Mouse (Mus musculus) forebrain, embryonic 16.5 days (tissue): ENCODE data around the gene Loxl4. TPM values are rescaled to one million over a fixed set of nuclear protein-coding genes. Genes with fewer than 3 reads are reported as not detected.

Experiments used
- ATAC-seq: fragments of 200-750 bp; cut with Nextera tagmentation; 2 replicates; pipeline ENCODE4 v1.8.0; 2017; ENCODE audit warnings: mild to moderate bottlenecking, moderate library complexity
- H3K27ac ChIP-seq: fragments of 300-500 bp; sonication (generic); 2 replicates; pipeline ENCODE4 v1.5.1; 2014; ENCODE audit warnings: low read length, control low read depth
- H3K27me3 ChIP-seq: fragments of 300-500 bp; sonication (generic); replicated peaks from 2 replicates; pipeline ENCODE4 v1.6.1; 2014; ENCODE audit warnings: low read length; ENCODE audit not compliant: control insufficient read depth, insufficient read depth
- H3K36me3 ChIP-seq: fragments of 300-500 bp; sonication (generic); 2 replicates; pipeline ENCODE4 v1.6.1; 2014; ENCODE audit not compliant: control insufficient read depth, insufficient read depth
- H3K4me1 ChIP-seq: fragments of 300-500 bp; sonication (generic); replicated peaks from 2 replicates; pipeline ENCODE4 v1.6.1; 2014; ENCODE audit warnings: low read length; ENCODE audit not compliant: control insufficient read depth, insufficient read depth
- H3K4me2 ChIP-seq: fragments of 300-500 bp; sonication (generic); 2 replicates; pipeline ENCODE4 v1.6.1; 2014; ENCODE audit warnings: mild to moderate bottlenecking, low read length, control low read depth
- H3K4me3 ChIP-seq: fragments of 300-500 bp; sonication (generic); replicated peaks from 2 replicates; pipeline ENCODE4 v1.5.1; 2014; ENCODE audit warnings: mild to moderate bottlenecking, low read length, control low read depth
- H3K9ac ChIP-seq: fragments of 300-500 bp; sonication (generic); replicated peaks from 2 replicates; pipeline ENCODE4 v1.6.1; 2014; ENCODE audit warnings: low read depth, low read length, control low read depth
- H3K9me3 ChIP-seq: fragments of 300-500 bp; sonication (generic); 2 replicates; pipeline ENCODE4 v1.6.1; 2016; ENCODE audit warnings: low read length; ENCODE audit not compliant: control insufficient read depth
- whole genome bisulfite sequencing: fragments of 180-500 bp; shearing (Covaris S2); extraction: QIAGEN DNeasy Blood & Tissue Kit; methylation state at CpG from one replicate; pipeline ENCODE4 v1.1.7; 2014; 5-methylcytosine and 5-hydroxymethylcytosine counted together
- polyA plus RNA-seq: library from polyadenylated mRNA; unstranded; fragments of >200 nt; fragmentation: Nextera tagmentation; extraction: Ambion mirVana; gene quantifications from 2 replicates; pipeline ENCODE4 v1.2.1, GENCODE M21; 2015

Loxl4 gene
- polyA plus RNA-seq, 1 experiment from 2014 or later, result 0.13 TPM

- Histone ChIP-seq H3K36me3 (peaks cover 4% of the 10 kb centered on the region; the same call in 1 of the 2 replicates), H3K4me3 (no peak overlapping the region), H3K9me3 (no peaks in the 10 kb centered on the region), H3K27ac (no peak overlapping the region), H3K27me3 (no peaks in the 10 kb centered on the region), H3K4me1 (peaks cover 3% of the 10 kb centered on the region; the same call in 1 of the 2 replicates), H3K9ac (no peak overlapping the region), H3K4me2 (no peak overlapping the region)
- no peak for ATAC-seq
- 78% methylated on average over 13 of the region's 13 CpGs for WGBS
These were observed 29.7 kb downstream of the Loxl4 start for GRCm38 (mm10) chr19:42582811-42583370.

- ATAC-seq, result no peak
- Histone ChIP-seq H3K4me3 (no peak overlapping the region), H3K4me1 (no peaks in the 10 kb centered on the region), H3K4me2 (no peak overlapping the region), H3K9ac (no peak overlapping the region), H3K36me3 (peaks cover 4% of the 10 kb centered on the region; the same call in 1 of the 2 replicates), H3K9me3 (no peaks in the 10 kb centered on the region), H3K27ac (no peak overlapping the region), H3K27me3 (no peaks in the 10 kb centered on the region)
- 65% methylated on average over 4 of the region's 4 CpGs for WGBS
These were observed 31.9 kb downstream of the Loxl4 start for GRCm38 (mm10) chr19:42580701-42581100.

GRCm38 (mm10) chr19:42578631-42579030 lies 34.0 kb downstream of the Loxl4 start:
- no peaks in the 10 kb centered on the region for H3K27me3 ChIP-seq
- no peaks in the 10 kb centered on the region for H3K4me1 ChIP-seq
- no peak overlapping the region for H3K4me2 ChIP-seq
- H3K4me3 ChIP-seq, result no peak overlapping the region
- H3K36me3 ChIP-seq, result peaks cover 3% of the 10 kb centered on the region; the same call in 1 of the 2 replicates
- ATAC-seq, result no peak
- no peak overlapping the region for H3K27ac ChIP-seq
- no peak overlapping the region for H3K9ac ChIP-seq
- 84% methylated on average over 4 of the region's 4 CpGs for WGBS
- H3K9me3 ChIP-seq, result no peaks in the 10 kb centered on the region

- no peaks in the 10 kb centered on the region for H3K9me3 ChIP-seq
- no peaks in the 10 kb centered on the region for H3K27me3 ChIP-seq
- no peak overlapping the region for H3K27ac ChIP-seq
- no peaks in the 10 kb centered on the region for H3K36me3 ChIP-seq
- no peak overlapping the region for H3K4me2 ChIP-seq
- ATAC-seq, result no peak
- WGBS, result 71% methylated on average over 1 of the region's 1 CpGs
- H3K4me3 ChIP-seq, result no peak overlapping the region
- no peak overlapping the region for H3K9ac ChIP-seq
- H3K4me1 ChIP-seq, result no peaks in the 10 kb centered on the region
These were observed 35.8 kb downstream of the Loxl4 start for GRCm38 (mm10) chr19:42576856-42577255.

- Histone ChIP-seq H3K4me3 (no peak overlapping the region), H3K4me2 (no peak overlapping the region), H3K27ac (no peak overlapping the region), H3K4me1 (no peaks in the 10 kb centered on the region), H3K27me3 (no peaks in the 10 kb centered on the region), H3K9me3 (no peaks in the 10 kb centered on the region), H3K9ac (no peak overlapping the region), H3K36me3 (no peaks in the 10 kb centered on the region)
- ATAC-seq, result no peak
- WGBS, result 93% methylated on average over 2 of the region's 2 CpGs
These were observed 37.3 kb downstream of the Loxl4 start for GRCm38 (mm10) chr19:42575317-42575716.

GRCm38 (mm10) chr19:42571291-42571690 lies 41.3 kb downstream of the Loxl4 start:
- H3K36me3 ChIP-seq, result no peaks in the 10 kb centered on the region
- 84% methylated on average over 4 of the region's 4 CpGs for WGBS
- H3K4me2 ChIP-seq, result no peak overlapping the region
- no peaks in the 10 kb centered on the region for H3K27me3 ChIP-seq
- no peaks in the 10 kb centered on the region for H3K9me3 ChIP-seq
- no peak overlapping the region for H3K27ac ChIP-seq
- H3K4me3 ChIP-seq, result no peak overlapping the region
- no peak overlapping the region for H3K9ac ChIP-seq
- no peak for ATAC-seq
- 0 out of 2 replicates have a peak, but pooled peaks cover 4% of the 10 kb centered on the region for H3K4me1 ChIP-seq

- ATAC-seq, result no peak
- Histone ChIP-seq H3K4me3 (no peak overlapping the region), H3K4me2 (no peak overlapping the region), H3K4me1 (0 out of 2 replicates have a peak, but pooled peaks cover 4% of the 10 kb centered on the region), H3K36me3 (no peaks in the 10 kb centered on the region), H3K27me3 (no peaks in the 10 kb centered on the region), H3K9me3 (no peaks in the 10 kb centered on the region), H3K27ac (no peak overlapping the region), H3K9ac (no peak overlapping the region)
- 51% methylated on average over 2 of the region's 2 CpGs for WGBS
These were observed 43.5 kb downstream of the Loxl4 start for GRCm38 (mm10) chr19:42569076-42569475.

- no peak for ATAC-seq
- no peaks in the 10 kb centered on the region for H3K27me3 ChIP-seq
- no peaks in the 10 kb centered on the region for H3K36me3 ChIP-seq
- no peaks in the 10 kb centered on the region for H3K9me3 ChIP-seq
- H3K4me1 ChIP-seq, result 0 out of 2 replicates have a peak, but pooled peaks cover 4% of the 10 kb centered on the region
- H3K4me2 ChIP-seq, result no peak overlapping the region
- H3K27ac ChIP-seq, result no peak overlapping the region
- H3K9ac ChIP-seq, result no peak overlapping the region
- no peak overlapping the region for H3K4me3 ChIP-seq
These were observed 45.6 kb downstream of the Loxl4 start for GRCm38 (mm10) chr19:42567020-42567419.

GRCm38 (mm10) chr19:42566283-42567019 lies 46.2 kb downstream of the Loxl4 start:
- 0 out of 2 replicates have a peak, but pooled peaks cover 4% of the 10 kb centered on the region for H3K4me1 ChIP-seq
- H3K4me3 ChIP-seq, result no peak overlapping the region
- H3K27me3 ChIP-seq, result no peaks in the 10 kb centered on the region
- H3K4me2 ChIP-seq, result no peak overlapping the region
- whole genome bisulfite sequencing, result 98% methylated on average over 4 of the region's 4 CpGs
- no peak overlapping the region for H3K9ac ChIP-seq
- no peaks in the 10 kb centered on the region for H3K36me3 ChIP-seq
- no peak for ATAC-seq
- no peak overlapping the region for H3K27ac ChIP-seq
- no peaks in the 10 kb centered on the region for H3K9me3 ChIP-seq
